Mouse (Mus musculus) embryonic fibroblast, embryonic 13.5 days (primary cell): ENCODE data around the gene Pcsk6.

Experiments used
- CTCF ChIP-seq: IDR thresholded peaks from 2 replicates; pipeline ENCODE4 v1.5.1; 2011; ENCODE audit warnings: mild to moderate bottlenecking, control low read depth, low read length, moderate library complexity, borderline replicate concordance; ENCODE audit not compliant: insufficient read depth
- POLR2A ChIP-seq: IDR thresholded peaks from 2 replicates; pipeline ENCODE4 v1.6.1; 2011; ENCODE audit warnings: low read depth, mild to moderate bottlenecking, control low read depth, low read length, moderate library complexity

- TF ChIP-seq POLR2A, result no peak
- no peak for TF ChIP-seq CTCF
These were observed 167.4 kb downstream of the Pcsk6 start for GRCm38 (mm10) chr7:66028766-66029512.
